Mouse (Mus musculus) adipocyte (in vitro differentiated cells): ENCODE measurements around the gene Cd55.
"Not testable (repeated sequence)": the region's sequence is repeated elsewhere in the genome, so short reads cannot be mapped to it uniquely, and the experiment has no call there.

ENCODE experiments used
- DNase-seq: peaks from one replicate; pipeline ENCODE4 v3.0.0-alpha.2; 2016; ENCODE audit warnings: low spot score

Gene Cd55

DNA sequence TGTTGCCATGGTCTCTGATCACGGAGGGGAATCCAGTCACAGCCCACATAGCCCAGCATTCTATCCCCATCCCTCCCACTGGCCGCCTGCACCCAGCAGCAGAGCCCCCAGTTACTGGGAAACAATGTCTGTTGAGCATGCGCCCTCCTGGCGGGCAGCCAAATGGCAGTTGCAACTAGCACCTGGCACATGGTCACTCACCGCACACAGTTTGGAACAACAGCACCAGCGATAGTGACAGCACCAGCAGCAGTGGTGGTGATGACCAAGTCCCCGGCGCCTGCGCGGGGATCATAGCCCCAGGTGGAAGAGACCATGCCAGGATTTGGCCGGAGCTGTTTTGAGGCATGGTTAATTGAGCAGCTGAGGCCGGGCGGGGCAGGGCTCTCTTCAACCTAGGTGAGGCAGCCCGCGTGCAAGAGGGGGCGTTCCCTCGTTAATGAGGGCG, 39.9 kb downstream of the Cd55 start, which contains the start of gene Cd55b:
Cd55b (minus strand) TSS at position 346 of the 448 bp plus-strand sequence.
- DNase-seq, result no peak

DNA sequence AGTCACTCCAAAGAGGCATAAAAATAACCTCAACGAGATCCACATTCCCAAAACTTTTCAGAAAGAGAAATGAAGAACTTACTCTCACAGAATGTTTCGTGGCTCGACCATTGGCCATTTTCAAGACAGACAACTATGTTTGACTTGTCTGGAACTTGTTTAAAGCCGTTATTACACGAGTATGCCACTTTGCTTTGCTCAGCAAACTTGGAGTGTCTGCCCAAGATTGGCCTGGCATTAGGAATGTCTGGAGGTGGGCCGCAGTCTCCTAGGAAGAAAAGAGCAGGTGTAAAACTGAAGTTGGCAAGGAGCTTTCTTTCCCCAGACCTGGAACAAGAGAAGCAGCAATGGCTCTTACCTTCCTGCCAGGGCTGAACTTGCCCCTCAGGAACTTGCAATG, 40.5 kb downstream of the Cd55 start:
- DNase-seq, result not testable (repeated sequence)

DNA sequence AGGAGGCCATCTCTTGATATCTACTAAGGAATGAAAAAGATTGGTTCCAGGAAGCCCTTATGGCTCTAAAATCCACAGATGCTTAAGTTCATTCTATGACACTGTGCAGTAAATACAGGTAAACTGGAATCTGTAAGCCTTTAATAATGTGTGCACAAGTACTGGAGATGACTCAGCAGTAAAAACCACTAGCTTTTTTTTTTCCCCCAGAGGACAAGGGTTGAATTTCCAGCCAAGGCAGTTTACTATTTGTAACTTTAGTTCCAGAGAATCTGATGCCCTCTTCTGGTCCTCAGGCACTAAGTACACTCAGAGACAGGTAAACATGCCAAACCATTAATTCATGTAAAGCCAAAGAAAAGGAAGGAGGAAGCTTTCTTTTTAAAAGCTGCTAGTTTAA, 65.4 kb downstream of the Cd55 start:
- DNase-seq, result not testable (repeated sequence)
